1 mouse cellular context compared by ENCODE assay signal in the genomic region with DNA sequence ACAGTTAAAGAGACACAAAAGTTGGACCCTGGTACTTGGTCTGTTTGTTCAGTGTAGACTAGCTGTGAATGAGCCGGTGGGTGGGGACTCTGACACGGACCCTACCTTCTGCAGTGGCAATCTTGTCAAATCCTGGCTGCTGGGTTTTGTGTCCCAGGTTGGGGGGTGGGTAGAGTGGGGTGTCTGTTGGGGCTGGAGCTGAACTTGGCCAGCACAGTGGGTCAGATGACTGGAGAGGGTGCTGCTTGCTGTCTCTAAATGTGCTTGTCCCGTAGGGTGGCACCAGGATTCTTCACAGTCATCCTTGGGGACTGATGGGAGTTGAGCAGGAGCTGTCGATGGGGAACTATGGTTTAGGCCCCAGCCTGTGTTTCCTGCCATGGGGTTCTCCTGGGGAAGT.
TF ChIP-seq lines count a peak whose summit lies in the region.

No protein-coding gene starts in this region.

TF ChIP-seq in MEL, 35 proteins besides CTCF, POLR2A, EP300 and RAD21 (continued from another document):
- no peak for TF ChIP-seq ZC3H11A (IDR thresholded peaks at IDR 0.05; ENCODE audit: low read depth, low read length)
